Mouse (Mus musculus) retina, embryonic 14.5 days (tissue): Measurements from ENCODE around the gene Olfm3.

Experiments
- DNase-seq: peaks from one replicate; pipeline ENCODE4 v3.0.0-alpha.2; 2015; ENCODE audit warnings: low spot score

Gene Olfm3

GRCm38 (mm10) chr3:114903924-114904438, at the start of gene Olfm3:
Olfm3 (plus strand) TSS chr3:114904078.
- peak; percentile 76 for DNase-seq

GRCm38 (mm10) chr3:114889764-114890163, 14.1 kb upstream of the Olfm3 start:
- no peak for DNase-seq

GRCm38 (mm10) chr3:114904633-114905423, 950 bp downstream of the Olfm3 start:
- peak; percentile 48 for DNase-seq

- DNase-seq: no peak
These were observed 3.7 kb downstream of the Olfm3 start for GRCm38 (mm10) chr3:114907537-114907936.

- no peak for DNase-seq
These were observed 5.0 kb downstream of the Olfm3 start for GRCm38 (mm10) chr3:114908846-114909245.

GRCm38 (mm10) chr3:114920102-114920501, 16.2 kb downstream of the Olfm3 start:
- DNase-seq: no peak

GRCm38 (mm10) chr3:114929605-114930004, 25.7 kb downstream of the Olfm3 start:
- DNase-seq: no peak

GRCm38 (mm10) chr3:114930336-114930735, 26.5 kb downstream of the Olfm3 start:
- no peak for DNase-seq

GRCm38 (mm10) chr3:114930796-114931195, 26.9 kb downstream of the Olfm3 start:
- no peak for DNase-seq

- no peak for DNase-seq
These were observed 29.0 kb downstream of the Olfm3 start for GRCm38 (mm10) chr3:114932881-114933280.

- no peak for DNase-seq
These were observed 51.0 kb downstream of the Olfm3 start for GRCm38 (mm10) chr3:114954904-114955303.

GRCm38 (mm10) chr3:114959311-114959967, 55.6 kb downstream of the Olfm3 start:
- peak; percentile 7 for DNase-seq

- no peak for DNase-seq
These were observed 58.6 kb downstream of the Olfm3 start for GRCm38 (mm10) chr3:114962316-114963083.

GRCm38 (mm10) chr3:114971183-114971582, 67.3 kb downstream of the Olfm3 start:
- no peak for DNase-seq

GRCm38 (mm10) chr3:114972522-114972921, 68.6 kb downstream of the Olfm3 start:
- DNase-seq: no peak

- no peak for DNase-seq
These were observed 87.0 kb downstream of the Olfm3 start for GRCm38 (mm10) chr3:114990828-114991227.

GRCm38 (mm10) chr3:114995956-114996355, 92.1 kb downstream of the Olfm3 start:
- no peak for DNase-seq

- DNase-seq: no peak
These were observed 123.7 kb downstream of the Olfm3 start for GRCm38 (mm10) chr3:115027560-115027959.

GRCm38 (mm10) chr3:115028046-115028445, 124.2 kb downstream of the Olfm3 start:
- DNase-seq: no peak

GRCm38 (mm10) chr3:115028611-115029010, 124.7 kb downstream of the Olfm3 start:
- no peak for DNase-seq

GRCm38 (mm10) chr3:115049060-115049459, 145.2 kb downstream of the Olfm3 start:
- DNase-seq: no peak

- DNase-seq: no peak
These were observed 161.0 kb downstream of the Olfm3 start for GRCm38 (mm10) chr3:115064901-115065300.
